Mouse (Mus musculus) adrenal gland, adult 8-10 months (tissue): ENCODE results near the gene Fuk. TPM values are rescaled to one million over a fixed set of nuclear protein-coding genes. Genes with fewer than 3 reads are reported as not detected.
"Not testable (repeated sequence)": the region's sequence is repeated elsewhere in the genome, so short reads cannot be mapped to it uniquely, and the experiment has no call there.

Experiments used
- DNase-seq: peaks from one replicate; pipeline ENCODE4 v3.0.0; 2022
- total RNA-seq, 4 experiments: library from RNA; stranded (reverse); gene quantifications; 2 replicates each; pipeline ENCODE4 v1.2.4; 2022

The Fuk gene
- total RNA-seq, 4 experiments from 2014 or later = 11.1 to 19.0 (median 15.8) TPM

DNA sequence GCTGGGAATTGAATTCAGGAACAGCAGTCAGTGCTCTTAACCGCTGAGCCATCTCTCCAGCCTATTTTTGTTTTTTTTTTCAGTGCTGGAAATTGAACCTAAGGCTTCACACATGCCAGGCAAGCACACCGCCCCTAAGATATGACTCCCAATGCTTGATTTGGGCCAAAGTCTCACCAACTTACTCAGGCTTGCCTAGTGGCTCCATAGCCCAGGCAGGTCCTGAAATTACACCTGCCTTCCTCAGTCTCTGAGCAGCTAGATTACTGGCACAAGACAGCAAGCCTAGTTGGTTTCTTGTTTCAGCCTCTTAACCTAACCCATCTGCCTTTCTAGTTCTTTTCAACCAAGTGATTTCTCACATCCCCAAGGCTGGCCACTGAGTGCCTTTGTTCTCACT lies 31.8 kb downstream of the Fuk start:
- no peak for DNase-seq

DNA sequence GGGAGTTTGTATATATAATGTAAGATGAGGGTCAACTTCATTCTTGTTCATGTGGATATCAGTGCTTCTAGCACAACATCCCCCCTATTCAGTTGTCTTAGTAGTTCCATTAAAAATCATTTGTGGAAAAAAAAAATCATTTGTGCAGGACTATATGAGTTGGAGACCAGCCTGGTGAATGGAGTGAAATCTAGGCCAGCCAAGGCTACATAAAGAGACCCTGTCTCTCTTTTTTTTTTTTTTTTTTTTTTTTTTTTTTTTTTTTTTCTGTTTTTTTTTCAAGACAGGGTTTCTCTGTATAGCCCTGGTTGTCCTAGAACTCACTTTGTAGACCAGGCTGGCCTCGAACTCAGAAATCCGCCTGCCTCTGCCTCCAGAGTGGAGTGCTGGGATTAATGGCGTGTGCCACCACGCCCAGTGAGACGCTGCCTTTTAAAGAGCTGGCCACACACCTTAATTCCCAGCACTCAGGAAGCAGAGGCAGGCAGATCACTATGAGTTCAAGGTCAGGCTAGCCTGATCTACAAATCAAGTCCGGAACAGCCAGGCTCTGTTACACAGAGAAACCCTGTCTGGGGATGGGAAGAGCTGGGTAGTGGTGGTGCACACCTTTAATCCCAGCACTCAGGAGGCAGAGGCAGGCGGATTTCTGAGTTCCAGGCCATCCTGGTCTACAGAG lies 40.8 kb downstream of the Fuk start:
- DNase-seq = not testable (repeated sequence)

DNA sequence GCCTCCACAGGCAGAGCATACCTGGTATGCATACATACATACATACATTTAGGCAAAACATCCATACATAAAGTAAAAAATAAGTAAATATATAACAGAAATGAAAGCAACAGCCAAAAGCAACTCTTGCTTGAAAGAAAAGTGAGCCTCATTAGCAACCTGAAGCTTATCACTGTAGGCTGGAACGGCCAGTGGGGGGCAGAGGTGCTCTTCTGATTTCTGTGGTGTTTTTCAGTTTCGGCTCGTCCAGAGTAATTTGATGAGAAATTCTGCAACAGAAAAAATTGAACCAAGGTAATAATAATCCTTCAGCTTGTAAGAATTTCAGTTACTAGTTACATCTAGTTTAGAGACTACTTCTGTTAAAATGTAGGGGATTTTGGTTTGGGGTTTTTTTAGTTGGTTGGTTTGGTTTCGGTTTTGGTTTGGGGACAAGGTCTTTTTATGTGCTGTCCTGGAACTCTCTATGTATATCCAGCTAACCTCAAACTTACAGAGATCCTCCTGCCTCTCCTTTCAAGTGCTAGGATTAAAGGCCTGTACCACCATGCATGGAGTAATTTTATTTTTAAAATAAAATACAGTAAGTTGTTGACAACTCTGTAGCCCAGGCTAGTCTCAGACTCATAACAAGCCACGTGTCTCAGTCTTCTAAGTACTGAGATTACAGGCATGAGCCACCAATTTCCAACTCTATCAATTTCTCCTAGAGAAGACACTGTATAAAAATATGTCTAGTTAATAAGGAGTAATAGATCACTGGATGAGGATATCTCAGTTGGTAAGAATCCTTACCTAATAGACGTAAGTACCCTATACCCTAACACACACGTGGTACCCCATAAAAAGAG lies 42.4 kb downstream of the Fuk start:
- DNase-seq = no peak

DNA sequence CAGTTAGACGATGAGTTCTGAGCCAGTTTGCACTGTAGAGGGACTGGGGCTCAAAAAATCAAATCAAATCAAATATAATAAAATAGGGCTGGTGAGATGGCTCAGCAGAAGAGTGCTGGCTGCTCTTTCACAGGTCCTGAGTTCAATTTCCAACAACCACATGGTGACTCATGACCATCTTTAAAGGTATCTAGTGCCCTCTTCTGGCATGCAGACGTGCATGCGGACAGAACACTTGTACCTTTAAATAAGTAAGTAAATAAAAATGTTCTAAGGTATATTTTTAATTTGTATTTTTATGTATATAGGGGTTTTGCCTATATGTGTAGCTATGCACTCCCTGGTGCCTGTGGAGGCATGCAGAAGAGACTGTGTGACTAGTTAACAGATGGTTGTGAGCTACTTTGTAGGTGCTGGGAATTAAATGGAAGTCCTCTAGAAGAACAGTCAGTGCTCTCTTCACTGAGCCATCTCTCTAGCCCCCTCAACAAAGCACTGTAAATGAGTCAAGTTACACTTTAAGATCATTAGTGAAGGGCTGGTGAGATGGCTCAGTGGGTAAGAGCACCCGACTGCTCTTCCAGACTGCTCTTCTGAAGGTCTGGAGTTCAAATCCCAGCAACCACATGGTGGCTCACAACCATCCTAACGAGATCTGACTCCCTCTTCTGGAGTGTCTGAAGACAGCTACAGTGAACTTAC lies 45.4 kb downstream of the Fuk start:
- no peak for DNase-seq

DNA sequence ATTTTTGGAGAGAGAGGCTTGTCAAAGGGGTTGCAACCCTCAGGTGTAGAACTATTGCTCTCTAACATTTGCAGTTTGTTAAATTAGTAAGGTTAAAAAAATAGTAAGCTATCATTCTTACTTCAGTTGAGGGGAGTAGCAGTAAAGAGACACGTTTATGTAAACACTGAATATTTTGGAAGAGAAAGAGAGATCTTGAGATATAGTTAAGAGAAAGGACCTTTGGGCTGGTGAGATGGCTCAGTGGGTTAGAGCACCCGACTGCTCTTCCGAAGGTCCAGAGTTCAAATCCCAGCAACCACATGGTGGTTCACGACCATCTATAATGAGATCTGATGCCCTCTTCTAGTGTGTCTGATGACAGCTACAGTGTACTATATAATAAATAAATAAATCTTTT lies 46.2 kb downstream of the Fuk start:
- not testable (repeated sequence) for DNase-seq

DNA sequence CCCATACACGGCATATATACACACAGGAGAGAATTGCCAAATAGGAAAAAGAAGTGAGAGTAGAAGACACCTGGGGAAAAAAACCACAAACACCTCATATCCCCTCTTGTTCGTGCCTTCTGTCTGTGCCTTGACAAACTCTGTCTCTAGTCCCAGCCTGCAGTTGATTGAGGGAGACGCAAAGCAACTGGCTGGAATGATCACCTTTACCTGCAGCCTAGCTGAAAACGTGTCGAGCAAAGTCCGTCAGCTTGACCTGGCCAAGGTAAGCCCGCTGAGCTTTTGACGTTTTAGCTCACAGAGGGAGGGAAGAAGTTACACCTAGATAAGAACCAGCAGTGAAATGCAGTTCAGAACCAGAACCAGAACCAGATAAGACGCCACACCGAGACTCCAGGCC lies 51.1 kb downstream of the Fuk start:
- no peak for DNase-seq

DNA sequence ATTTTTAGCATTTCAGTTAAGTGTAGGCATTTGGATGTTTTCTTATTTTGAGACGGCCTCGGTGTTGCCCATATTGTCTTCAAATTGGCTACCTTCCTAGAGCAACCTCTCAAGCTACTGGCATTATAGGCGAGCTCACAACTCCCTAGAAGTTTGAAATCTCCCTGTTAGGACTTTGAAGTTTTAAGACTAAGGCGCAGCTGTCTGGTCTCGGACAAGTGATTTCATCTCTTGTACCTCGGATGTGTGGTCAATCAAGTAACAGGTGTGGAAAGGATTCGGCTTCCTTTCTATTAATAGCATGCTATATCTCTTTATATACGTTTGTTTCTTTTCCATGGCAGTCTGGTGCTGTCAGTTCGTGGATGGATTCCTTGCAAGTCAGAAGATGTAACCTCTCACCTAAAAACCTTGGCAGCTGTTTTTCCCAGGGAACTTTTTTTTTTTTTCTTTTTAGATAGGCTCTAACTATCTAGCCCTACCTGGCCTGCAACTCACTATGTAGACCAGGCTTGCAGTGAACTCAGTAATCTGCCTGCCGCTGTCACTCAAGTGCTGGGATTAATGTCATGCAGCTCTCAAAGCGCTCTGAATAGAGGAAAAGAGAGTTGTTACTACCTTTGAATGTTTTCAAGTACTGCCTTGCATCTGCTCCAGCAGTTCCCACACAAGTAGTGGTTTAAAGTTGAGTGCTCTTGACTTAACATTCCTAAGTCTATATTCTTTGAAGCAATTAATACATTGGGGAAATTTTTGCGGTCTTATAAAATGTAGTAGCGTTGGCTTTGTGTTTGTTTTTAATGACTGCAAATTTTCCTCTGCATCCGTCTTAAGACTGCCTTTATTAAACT lies 54.4 kb downstream of the Fuk start:
- DNase-seq = no peak

DNA sequence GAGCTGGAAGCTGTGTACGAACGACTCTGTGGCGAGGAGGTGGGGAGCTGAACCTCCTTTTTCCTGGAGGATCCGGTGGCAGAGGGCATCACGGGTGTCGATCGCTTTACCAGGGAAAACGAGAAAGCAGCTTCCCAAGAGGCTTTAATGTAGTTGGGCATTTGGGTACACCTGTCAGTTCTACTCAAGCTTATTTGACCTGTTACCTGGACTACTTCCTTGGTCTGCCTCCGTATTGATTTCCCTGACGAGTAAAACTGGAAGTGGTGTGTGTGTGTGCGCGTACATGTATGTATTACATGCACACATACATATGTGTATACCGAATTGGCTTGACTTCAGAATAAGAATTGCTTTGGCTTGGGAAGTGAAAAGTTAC lies 55.1 kb downstream of the Fuk start:
- no peak for DNase-seq

DNA sequence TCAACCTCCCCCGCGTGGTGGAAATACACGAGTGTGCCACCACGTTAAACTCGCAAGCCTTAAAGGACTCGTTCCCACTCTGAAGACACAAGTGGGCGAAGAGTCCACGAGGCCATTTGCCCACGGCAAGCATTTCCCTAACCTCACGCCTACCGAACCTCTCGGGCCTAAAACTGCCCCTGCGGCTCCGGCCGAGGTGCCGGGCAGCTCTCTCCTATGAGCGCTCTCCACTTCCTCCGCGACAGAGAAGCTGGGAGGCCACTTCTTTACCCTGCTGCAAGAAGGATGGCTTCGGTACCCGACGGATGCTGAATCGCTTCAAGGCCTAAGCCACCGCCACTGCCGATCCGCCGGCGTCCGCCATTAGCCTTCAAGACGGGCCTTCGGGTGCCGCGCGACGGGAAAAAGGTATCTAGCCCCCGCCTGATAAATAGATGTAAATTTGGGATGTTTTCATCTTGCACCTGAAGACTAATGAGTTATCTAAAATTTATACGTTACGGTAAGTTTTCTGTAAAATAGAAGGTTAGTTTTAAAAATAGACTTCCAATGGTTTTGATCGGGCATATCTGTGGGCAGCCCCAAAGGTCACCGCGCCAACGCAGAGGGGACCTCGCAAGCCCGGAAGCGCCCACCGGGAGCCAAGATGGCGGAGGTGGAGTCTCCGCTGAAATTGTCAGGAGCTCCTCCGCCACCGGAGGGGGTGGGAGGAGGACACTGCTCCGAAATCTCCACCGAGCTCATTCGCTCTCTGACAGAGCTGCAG lies 55.7 kb downstream of the Fuk start, which contains the start of the genes Cog4 and Sf3b3:
TSS of gene Cog4 (plus strand) at position 196 of the 766 bp plus-strand sequence.
TSS of gene Sf3b3 (minus strand) at position 383 of the 766 bp plus-strand sequence.
- peak; percentile 67 for DNase-seq

DNA sequence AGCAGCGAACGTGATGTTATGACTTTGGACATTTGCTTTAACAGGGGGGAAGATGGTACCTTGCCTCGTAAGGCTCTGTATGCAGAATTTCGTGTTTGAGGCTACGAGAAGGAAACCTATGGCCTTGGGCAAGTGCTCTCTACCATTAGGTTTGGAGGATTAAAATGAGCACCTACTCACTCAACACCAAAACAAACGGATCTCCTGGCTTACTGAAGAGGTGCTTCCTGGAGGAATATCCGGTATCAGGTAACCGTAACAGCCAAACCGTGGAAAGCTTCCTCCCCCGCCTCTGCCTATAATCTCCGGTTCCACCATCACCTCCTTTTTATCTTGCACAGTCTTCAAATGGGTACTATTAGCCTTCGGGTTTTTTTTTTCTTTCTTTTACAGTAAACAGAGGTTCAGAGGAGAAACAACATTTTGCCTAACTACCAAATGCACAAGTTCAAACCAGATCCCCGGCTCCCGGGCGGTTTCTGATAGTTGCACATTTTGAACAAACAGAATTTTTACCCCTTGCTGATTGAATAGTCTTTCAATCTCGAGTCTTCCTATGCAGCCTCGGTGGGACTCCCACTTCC lies 56.4 kb downstream of the Fuk start:
- no peak for DNase-seq

DNA sequence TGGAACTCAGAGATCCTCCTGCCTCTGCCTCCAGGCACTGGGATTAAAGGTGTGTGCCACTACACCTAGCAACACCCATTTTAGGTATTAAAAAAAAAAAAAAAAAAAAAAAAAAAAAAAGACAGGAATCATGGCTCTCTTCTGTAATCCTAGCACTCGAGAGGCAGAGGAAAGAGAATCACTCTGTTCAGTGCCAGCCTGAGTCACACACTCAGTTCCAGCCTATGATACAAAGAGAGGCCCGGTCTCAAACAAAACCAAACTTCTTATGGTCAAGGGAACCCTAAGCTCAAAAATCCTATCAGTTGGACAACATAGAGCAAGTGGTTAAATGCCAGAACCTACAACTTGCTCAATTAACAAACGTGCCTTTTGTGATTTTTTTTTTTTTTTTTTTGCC lies 57.3 kb downstream of the Fuk start:
- no peak for DNase-seq

DNA sequence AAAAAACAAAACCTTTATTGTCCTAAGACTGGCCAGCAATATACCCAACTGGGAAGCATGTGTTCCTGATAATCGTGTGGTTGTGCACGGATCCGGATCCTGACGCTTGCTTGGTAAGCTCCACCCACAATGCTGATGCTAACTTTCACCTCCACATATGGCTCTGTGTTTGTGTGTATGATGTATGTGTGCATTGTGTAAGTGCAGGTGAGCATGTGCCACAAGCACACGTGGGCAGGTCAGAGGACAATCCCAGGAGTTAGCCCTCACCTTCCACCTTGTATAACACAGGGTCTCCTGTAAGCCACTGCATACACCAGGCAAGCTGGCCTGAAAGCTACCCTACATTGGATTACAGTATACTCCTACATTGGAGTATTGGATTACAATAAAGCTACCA lies 59.1 kb downstream of the Fuk start:
- DNase-seq = no peak

DNA sequence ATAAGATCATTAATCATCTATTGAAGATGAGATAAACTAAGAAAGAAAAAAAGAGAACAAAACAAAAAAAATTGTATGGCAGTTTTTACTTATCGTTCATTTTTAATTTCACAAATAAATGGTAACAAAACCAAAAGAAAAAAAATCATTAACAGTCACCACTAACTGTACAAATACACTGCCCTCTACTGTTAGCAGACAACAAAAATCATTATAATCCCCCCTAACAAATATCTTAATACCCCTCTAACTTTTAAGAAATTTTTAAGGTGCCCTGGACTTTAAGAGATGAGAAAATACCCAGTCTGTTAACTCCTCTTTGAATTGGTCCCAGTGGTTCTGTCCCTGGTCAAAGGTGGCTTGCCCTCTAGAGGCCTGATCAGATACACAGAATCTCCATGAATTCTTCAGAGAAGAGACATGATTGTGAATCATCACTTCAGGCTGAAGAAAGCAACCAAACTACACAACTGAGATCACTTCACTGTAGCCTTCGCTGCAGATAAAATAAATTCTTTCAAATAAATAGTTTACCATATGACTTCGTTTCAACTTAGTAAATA lies 60.2 kb downstream of the Fuk start:
- DNase-seq = no peak

Other genes starting within 250 kb of the Fuk start
- 10 to 100 TPM; 19.5 to 28.8 (median 25.1) TPM for gene Mtss1l, start 181.0 kb downstream of the Fuk start, total RNA-seq
- 100 to 1,000 TPM in 1 of 4 experiments, 10 to 100 TPM in 3; 51.6 to 101 (median 76.5) TPM for gene Il34, start 96.6 kb downstream of the Fuk start, total RNA-seq
- gene Cog4, start 55.9 kb downstream of the Fuk start, total RNA-seq = 100 to 1,000 TPM in 1 of 4 experiments, 10 to 100 TPM in 3; 76.3 to 100 (median 88.2) TPM
- 10 to 100 TPM; 68.4 to 87.8 (median 77.1) TPM for gene Sf3b3, start 55.7 kb downstream of the Fuk start, total RNA-seq
- 10 to 100 TPM; 19.1 to 41.1 (median 27.7) TPM for gene St3gal2, start 17.4 kb upstream of the Fuk start, total RNA-seq
- 10 to 100 TPM; 38.7 to 52.2 (median 44.5) TPM for gene Ddx19a, start 95.3 kb upstream of the Fuk start, total RNA-seq
- gene Ddx19b, start 129.3 kb upstream of the Fuk start, total RNA-seq = 10 to 100 TPM; 10.1 to 14.3 (median 12.9) TPM
- gene Aars, start 130.7 kb upstream of the Fuk start, total RNA-seq = 100 to 1,000 TPM in 3 of 4 experiments, 10 to 100 TPM in 1; 97.1 to 142 (median 126) TPM
- not detected for gene Exosc6, start 153.9 kb upstream of the Fuk start, total RNA-seq
- not detected for gene Clec18a, start 189.9 kb upstream of the Fuk start, total RNA-seq
- 10 to 100 TPM; 36.7 to 47.4 (median 43.6) TPM for gene Pdpr, start 192.1 kb upstream of the Fuk start, total RNA-seq